Mouse (Mus musculus) neural tube, embryonic 15.5 days (tissue): ENCODE measurements around the gene Ndufab1. TPM values are rescaled to one million over a fixed set of nuclear protein-coding genes. Genes with fewer than 3 reads are reported as not detected.
A peak's percentile ranks its signal among the peaks of the same experiment; 100 is the strongest.

ENCODE experiments used
- ATAC-seq: fragments of 200-750 bp; cut with Nextera tagmentation; 2 replicates; pipeline ENCODE4 v1.8.0; 2017; ENCODE audit warnings: mild to moderate bottlenecking, moderate TSS enrichment, moderate library complexity; ENCODE audit not compliant: low FRiP score
- H3K27ac ChIP-seq: fragments of 300-500 bp; sonication (generic); replicated peaks from 2 replicates; pipeline ENCODE4 v1.5.1; 2015; ENCODE audit warnings: mild to moderate bottlenecking, inconsistent platforms
- H3K27me3 ChIP-seq: fragments of 300-500 bp; sonication (generic); replicated peaks from 2 replicates; pipeline ENCODE4 v1.6.1; 2015; ENCODE audit warnings: inconsistent platforms
- H3K36me3 ChIP-seq: fragments of 300-500 bp; sonication (generic); 2 replicates; pipeline ENCODE4 v1.6.1; 2015; ENCODE audit warnings: inconsistent platforms
- H3K4me1 ChIP-seq: fragments of 300-500 bp; sonication (generic); 2 replicates; pipeline ENCODE4 v1.6.1; 2015; ENCODE audit warnings: inconsistent platforms
- H3K4me2 ChIP-seq: fragments of 300-500 bp; sonication (generic); 2 replicates; pipeline ENCODE4 v1.6.1; 2015; ENCODE audit warnings: inconsistent platforms, mild to moderate bottlenecking, moderate library complexity
- H3K4me3 ChIP-seq: fragments of 300-500 bp; sonication (generic); replicated peaks from 2 replicates; pipeline ENCODE4 v1.5.1; 2015; ENCODE audit warnings: mild to moderate bottlenecking, inconsistent platforms
- H3K9ac ChIP-seq: fragments of 300-500 bp; sonication (generic); replicated peaks from 2 replicates; pipeline ENCODE4 v1.6.1; 2015; ENCODE audit warnings: mild to moderate bottlenecking, inconsistent platforms
- H3K9me3 ChIP-seq: fragments of 300-500 bp; sonication (generic); replicated peaks from 2 replicates; pipeline ENCODE4 v1.6.1; 2016; ENCODE audit warnings: inconsistent platforms
- WGBS: fragments of 180-500 bp; shearing (Covaris S2); methylation state at CpG from one replicate; pipeline ENCODE4 v1.1.7; 2015; ENCODE audit warnings: mixed read lengths; 5-methylcytosine and 5-hydroxymethylcytosine counted together
- polyA plus RNA-seq: library from polyadenylated mRNA; unstranded; fragments of >200 nt; fragmentation: Nextera tagmentation; extraction: Ambion mirVana; gene quantifications from 2 replicates; pipeline ENCODE4 v1.2.1, GENCODE M21; 2015

Gene Ndufab1
- polyA plus RNA-seq, 1 experiment from 2014 or later: 808 TPM

- H3K4me3 ChIP-seq: peak overlapping the region; percentile 99
- WGBS: 21% methylated on average over 31 of the region's 31 CpGs
These were observed 35.4 kb downstream of the Ndufab1 start for GRCm38 (mm10) chr7:122066102-122066944.

GRCm38 (mm10) chr7:122065656-122066055, 36.0 kb downstream of the Ndufab1 start:
- Histone ChIP-seq H3K27me3 (no peaks in the 10 kb centered on the region), H3K4me1 (peaks cover 37% of the 10 kb centered on the region), H3K9ac (no peak overlapping the region), H3K4me3 (no peak overlapping the region), H3K36me3 (peaks cover 17% of the 10 kb centered on the region), H3K4me2 (peak overlapping the region; percentile 79), H3K9me3 (no peaks in the 10 kb centered on the region), H3K27ac (no peak overlapping the region)
- ATAC-seq: no peak
- 87% methylated on average over 1 of the region's 1 CpGs for WGBS

More at GRCm38 (mm10) chr7:122066102-122066944, 35.4 kb downstream of the Ndufab1 start:
- Histone ChIP-seq H3K4me2 (peak overlapping the region; percentile 79), H3K4me1 (peaks cover 38% of the 10 kb centered on the region), H3K36me3 (peaks cover 18% of the 10 kb centered on the region), H3K27ac (peak overlapping the region; percentile 97), H3K27me3 (no peaks in the 10 kb centered on the region), H3K9ac (peak overlapping the region; percentile 98), H3K9me3 (no peaks in the 10 kb centered on the region)
- peak; percentile 80 for ATAC-seq

GRCm38 (mm10) chr7:122056633-122057032, 45.1 kb downstream of the Ndufab1 start:
- H3K4me3 ChIP-seq: no peak overlapping the region
- no peak for ATAC-seq
- H3K27ac ChIP-seq: no peak overlapping the region
- no peaks in the 10 kb centered on the region for H3K27me3 ChIP-seq
- no peak overlapping the region for H3K4me2 ChIP-seq
- H3K9ac ChIP-seq: no peak overlapping the region
- no peaks in the 10 kb centered on the region for H3K9me3 ChIP-seq
- peaks cover 38% of the 10 kb centered on the region for H3K36me3 ChIP-seq
- H3K4me1 ChIP-seq: no peaks in the 10 kb centered on the region
- 89% methylated on average over 5 of the region's 5 CpGs for WGBS

- peaks cover 50% of the 10 kb centered on the region for H3K36me3 ChIP-seq
These were observed 50.9 kb downstream of the Ndufab1 start for GRCm38 (mm10) chr7:122050834-122051233.

GRCm38 (mm10) chr7:122048191-122048590, 53.5 kb downstream of the Ndufab1 start:
- Histone ChIP-seq H3K4me1 (no peaks in the 10 kb centered on the region), H3K9me3 (no peaks in the 10 kb centered on the region), H3K27me3 (no peaks in the 10 kb centered on the region), H3K36me3 (peaks cover 50% of the 10 kb centered on the region), H3K4me3 (no peak overlapping the region), H3K27ac (no peak overlapping the region), H3K4me2 (no peak overlapping the region), H3K9ac (no peak overlapping the region)
- WGBS: 98% methylated on average over 9 of the region's 9 CpGs
- no peak for ATAC-seq

More at GRCm38 (mm10) chr7:122050834-122051233, 50.9 kb downstream of the Ndufab1 start:
- H3K9me3 ChIP-seq: no peaks in the 10 kb centered on the region
- H3K27me3 ChIP-seq: no peaks in the 10 kb centered on the region
- H3K27ac ChIP-seq: no peak overlapping the region
- no peak overlapping the region for H3K4me2 ChIP-seq
- no peak overlapping the region for H3K4me3 ChIP-seq
- no peaks in the 10 kb centered on the region for H3K4me1 ChIP-seq
- 87% methylated on average over 1 of the region's 1 CpGs for WGBS
- H3K9ac ChIP-seq: no peak overlapping the region
- ATAC-seq: no peak

GRCm38 (mm10) chr7:122046813-122047212, 54.9 kb downstream of the Ndufab1 start:
- no peak overlapping the region for H3K4me3 ChIP-seq
- no peak overlapping the region for H3K27ac ChIP-seq
- 95% methylated on average over 2 of the region's 2 CpGs for WGBS
- H3K9ac ChIP-seq: no peak overlapping the region
- ATAC-seq: no peak
- H3K4me1 ChIP-seq: no peaks in the 10 kb centered on the region
- peaks cover 50% of the 10 kb centered on the region for H3K36me3 ChIP-seq
- H3K9me3 ChIP-seq: no peaks in the 10 kb centered on the region
- no peaks in the 10 kb centered on the region for H3K27me3 ChIP-seq
- no peak overlapping the region for H3K4me2 ChIP-seq

- H3K4me1 ChIP-seq: no peaks in the 10 kb centered on the region
- no peak overlapping the region for H3K4me2 ChIP-seq
- no peak for ATAC-seq
- H3K9ac ChIP-seq: no peak overlapping the region
- H3K27me3 ChIP-seq: no peaks in the 10 kb centered on the region
- 90% methylated on average over 1 of the region's 1 CpGs for WGBS
- H3K27ac ChIP-seq: no peak overlapping the region
- H3K9me3 ChIP-seq: no peaks in the 10 kb centered on the region
- H3K36me3 ChIP-seq: peaks cover 45% of the 10 kb centered on the region
- no peak overlapping the region for H3K4me3 ChIP-seq
These were observed 56.0 kb downstream of the Ndufab1 start for GRCm38 (mm10) chr7:122045711-122046110.

- 93% methylated on average over 4 of the region's 4 CpGs for WGBS
- Histone ChIP-seq H3K9me3 (no peaks in the 10 kb centered on the region), H3K36me3 (peaks cover 43% of the 10 kb centered on the region), H3K4me3 (no peak overlapping the region), H3K4me2 (no peak overlapping the region), H3K27me3 (no peaks in the 10 kb centered on the region), H3K9ac (no peak overlapping the region), H3K27ac (no peak overlapping the region), H3K4me1 (no peaks in the 10 kb centered on the region)
- ATAC-seq: no peak
These were observed 56.5 kb downstream of the Ndufab1 start for GRCm38 (mm10) chr7:122045181-122045634.

- Histone ChIP-seq H3K9ac (no peak overlapping the region), H3K4me2 (no peak overlapping the region), H3K4me3 (no peak overlapping the region), H3K27ac (no peak overlapping the region), H3K27me3 (no peaks in the 10 kb centered on the region), H3K4me1 (no peaks in the 10 kb centered on the region), H3K9me3 (no peaks in the 10 kb centered on the region), H3K36me3 (peaks cover 47% of the 10 kb centered on the region)
- WGBS: 88% methylated on average over 8 of the region's 8 CpGs
- ATAC-seq: no peak
These were observed 57.6 kb downstream of the Ndufab1 start for GRCm38 (mm10) chr7:122044106-122044505.

Other genes with a start within 250 kb of the Ndufab1 start
- gene Scnn1b, start 236.8 kb downstream of the Ndufab1 start, polyA plus RNA-seq: 0.26 and 0.69 TPM in 2 replicates
- gene Cog7, start 120.2 kb downstream of the Ndufab1 start, polyA plus RNA-seq: 27.6 and 27.8 TPM in 2 replicates
- 53.1 and 58.6 TPM in 2 replicates for gene Gga2, start 80.7 kb downstream of the Ndufab1 start, polyA plus RNA-seq
- 71.5 and 73.3 TPM in 2 replicates for gene Ubfd1, start 34.7 kb downstream of the Ndufab1 start, polyA plus RNA-seq
- gene Ears2, start 34.6 kb downstream of the Ndufab1 start, polyA plus RNA-seq: 9.6 and 11.5 TPM in 2 replicates
- gene Palb2, start 31.1 kb upstream of the Ndufab1 start, polyA plus RNA-seq: 4.6 and 7.0 TPM in 2 replicates
- 157 TPM in 2 replicates for gene Dctn5, start 31.2 kb upstream of the Ndufab1 start, polyA plus RNA-seq
- 13.7 and 41.9 TPM in 2 replicates for gene Plk1, start 57.6 kb upstream of the Ndufab1 start, polyA plus RNA-seq
- 1.5 and 2.0 TPM in 2 replicates for gene Ern2, start 84.3 kb upstream of the Ndufab1 start, polyA plus RNA-seq
- gene Chp2, start 117.6 kb upstream of the Ndufab1 start, polyA plus RNA-seq: 0.64 and 1.5 TPM in 2 replicates
- 134 and 150 TPM in 2 replicates for gene Prkcb, start 186.9 kb upstream of the Ndufab1 start, polyA plus RNA-seq